Mouse (Mus musculus) midbrain, embryonic 10.5 days (tissue): Measurements from ENCODE around the gene Hist1h2bg. TPM values are rescaled to one million over a fixed set of nuclear protein-coding genes. Genes with fewer than 3 reads are reported as not detected.
A peak's percentile ranks its signal among the peaks of the same experiment; 100 is the strongest.
"Not testable (repeated sequence)": the region's sequence is repeated elsewhere in the genome, so short reads cannot be mapped to it uniquely, and the experiment has no call there.

Source experiments
- DNase-seq: peaks from one replicate; pipeline ENCODE4 v3.0.0-alpha.2; 2017; ENCODE audit warnings: low spot score
- H3K27ac ChIP-seq: fragments of 300-500 bp; sonication (generic); replicated peaks from 2 replicates; pipeline ENCODE4 v1.5.1; 2016; ENCODE audit warnings: mild to moderate bottlenecking
- H3K27me3 ChIP-seq: fragments of 300-500 bp; sonication (generic); 2 replicates; pipeline ENCODE4 v1.6.1; 2016; ENCODE audit warnings: low read depth, mild to moderate bottlenecking; ENCODE audit not compliant: poor library complexity, severe bottlenecking
- H3K36me3 ChIP-seq: fragments of 300-500 bp; sonication (generic); 2 replicates; pipeline ENCODE4 v1.6.1; 2016; ENCODE audit warnings: mild to moderate bottlenecking, moderate library complexity
- H3K4me1 ChIP-seq: fragments of 300-500 bp; sonication (generic); 2 replicates; pipeline ENCODE4 v1.6.1; 2016
- H3K4me3 ChIP-seq: fragments of 300-500 bp; sonication (generic); 2 replicates; pipeline ENCODE4 v1.5.1; 2016; ENCODE audit warnings: mild to moderate bottlenecking, moderate library complexity
- H3K9me3 ChIP-seq: fragments of 300-500 bp; sonication (generic); replicated peaks from 2 replicates; pipeline ENCODE4 v1.6.1; 2016; ENCODE audit warnings: mild to moderate bottlenecking
- WGBS: fragments of 180-500 bp; shearing (Covaris S2); methylation state at CpG from one replicate; pipeline ENCODE4 v1.1.7; 2016; 5-methylcytosine and 5-hydroxymethylcytosine counted together
- polyA plus RNA-seq: library from polyadenylated mRNA; unstranded; fragments of >200 nt; fragmentation: Nextera tagmentation; extraction: Ambion mirVana; gene quantifications from 2 replicates; pipeline ENCODE4 v1.2.1, GENCODE M21; 2016

The Hist1h2bg gene
- polyA plus RNA-seq, 1 experiment from 2014 or later, result 6.4 TPM

- Histone ChIP-seq H3K4me3 (peak overlapping the region; percentile 49), H3K27ac (peak overlapping the region; percentile 94), H3K4me1 (peaks cover 51% of the 10 kb centered on the region)
- WGBS, result 0% methylated on average over 34 of the region's 36 CpGs
- DNase-seq, result peak; percentile 71
- H3K36me3 ChIP-seq, H3K9me3 ChIP-seq, H3K27me3 ChIP-seq: not testable (repeated sequence)
These were observed 14.4 kb downstream of the Hist1h2bg start for GRCm38 (mm10) chr13:23585442-23586098.

GRCm38 (mm10) chr13:23586099-23586939, 15.1 kb downstream of the Hist1h2bg start:
- no peaks in the 10 kb centered on the region for H3K27me3 ChIP-seq
- no peaks in the 10 kb centered on the region for H3K9me3 ChIP-seq
- H3K27ac ChIP-seq, result peak overlapping the region; percentile 94
- peak; percentile 41 for DNase-seq
- 2% methylated on average over 22 of the region's 22 CpGs for WGBS
- H3K4me3 ChIP-seq, result peak overlapping the region; percentile 49
- no peaks in the 10 kb centered on the region for H3K36me3 ChIP-seq
- H3K4me1 ChIP-seq, result peaks cover 44% of the 10 kb centered on the region

- H3K27me3 ChIP-seq, result no peaks in the 10 kb centered on the region
- peak overlapping the region; percentile 49 for H3K4me3 ChIP-seq
- WGBS, result 5% methylated on average over 1 of the region's 1 CpGs
These were observed 15.7 kb downstream of the Hist1h2bg start for GRCm38 (mm10) chr13:23586940-23587225.

GRCm38 (mm10) chr13:23591206-23591605, 20.0 kb downstream of the Hist1h2bg start:
- DNase-seq, result no peak
- Histone ChIP-seq H3K9me3 (no peaks in the 10 kb centered on the region; the same call in 1 of the 2 replicates), H3K36me3 (no peaks in the 10 kb centered on the region), H3K4me3 (no peak overlapping the region), H3K4me1 (peaks cover 9% of the 10 kb centered on the region), H3K27ac (no peak overlapping the region), H3K27me3 (no peaks in the 10 kb centered on the region)
- WGBS, result 97% methylated on average over 7 of the region's 7 CpGs

More at GRCm38 (mm10) chr13:23586940-23587225, 15.7 kb downstream of the Hist1h2bg start:
- H3K27ac ChIP-seq, result peak overlapping the region; percentile 94
- H3K9me3 ChIP-seq, result no peaks in the 10 kb centered on the region; the same call in 1 of the 2 replicates
- peaks cover 42% of the 10 kb centered on the region for H3K4me1 ChIP-seq
- no peaks in the 10 kb centered on the region for H3K36me3 ChIP-seq
- DNase-seq, result no peak

- H3K27ac ChIP-seq, H3K27me3 ChIP-seq, H3K9me3 ChIP-seq, H3K4me1 ChIP-seq, H3K36me3 ChIP-seq, DNase-seq, H3K4me3 ChIP-seq: not testable (repeated sequence)
- 92% methylated on average over 7 of the region's 7 CpGs for WGBS
These were observed 20.7 kb downstream of the Hist1h2bg start for GRCm38 (mm10) chr13:23591886-23592285.

GRCm38 (mm10) chr13:23592614-23593013, 21.4 kb downstream of the Hist1h2bg start:
- Histone ChIP-seq H3K27ac (no peak overlapping the region), H3K27me3 (no peaks in the 10 kb centered on the region), H3K9me3 (no peaks in the 10 kb centered on the region; the same call in 1 of the 2 replicates), H3K4me3 (no peak overlapping the region), H3K4me1 (no peaks in the 10 kb centered on the region), H3K36me3 (no peaks in the 10 kb centered on the region)
- no peak for DNase-seq
- WGBS, result 90% methylated on average over 7 of the region's 7 CpGs

GRCm38 (mm10) chr13:23593051-23593770, 22.0 kb downstream of the Hist1h2bg start:
- no peaks in the 10 kb centered on the region for H3K4me1 ChIP-seq
- H3K27me3 ChIP-seq, result no peaks in the 10 kb centered on the region
- no peaks in the 10 kb centered on the region; the same call in 1 of the 2 replicates for H3K9me3 ChIP-seq
- no peak overlapping the region for H3K4me3 ChIP-seq
- H3K27ac ChIP-seq, result no peak overlapping the region
- no peak for DNase-seq
- WGBS, result 84% methylated on average over 5 of the region's 5 CpGs
- H3K36me3 ChIP-seq, result no peaks in the 10 kb centered on the region

- Histone ChIP-seq H3K36me3 (no peaks in the 10 kb centered on the region), H3K27ac (no peak overlapping the region), H3K4me1 (no peaks in the 10 kb centered on the region), H3K4me3 (no peak overlapping the region), H3K9me3 (no peaks in the 10 kb centered on the region; the same call in 1 of the 2 replicates), H3K27me3 (no peaks in the 10 kb centered on the region)
- 78% methylated on average over 2 of the region's 2 CpGs for WGBS
- no peak for DNase-seq
These were observed 24.0 kb downstream of the Hist1h2bg start for GRCm38 (mm10) chr13:23595185-23595584.

GRCm38 (mm10) chr13:23595622-23596372, 24.6 kb downstream of the Hist1h2bg start:
- H3K4me1 ChIP-seq, result no peaks in the 10 kb centered on the region
- H3K27ac ChIP-seq, result no peak overlapping the region
- no peak overlapping the region for H3K4me3 ChIP-seq
- WGBS, result 89% methylated on average over 7 of the region's 7 CpGs
- no peak for DNase-seq
- no peaks in the 10 kb centered on the region for H3K27me3 ChIP-seq
- no peaks in the 10 kb centered on the region for H3K36me3 ChIP-seq
- H3K9me3 ChIP-seq, result no peaks in the 10 kb centered on the region; the same call in 1 of the 2 replicates

GRCm38 (mm10) chr13:23597957-23598356, 26.8 kb downstream of the Hist1h2bg start:
- H3K27me3 ChIP-seq, result no peaks in the 10 kb centered on the region
- H3K9me3 ChIP-seq, result no peaks in the 10 kb centered on the region
- H3K4me3 ChIP-seq, result no peak overlapping the region
- H3K36me3 ChIP-seq, result no peaks in the 10 kb centered on the region
- peak; percentile 74 for DNase-seq
- H3K27ac ChIP-seq, result no peak overlapping the region
- 9% methylated on average over 9 of the region's 9 CpGs for WGBS
- H3K4me1 ChIP-seq, result no peaks in the 10 kb centered on the region

GRCm38 (mm10) chr13:23603182-23603699, 32.0 kb downstream of the Hist1h2bg start:
- no peaks in the 10 kb centered on the region for H3K4me1 ChIP-seq
- H3K27ac ChIP-seq, result no peak overlapping the region
- WGBS, result 89% methylated on average over 7 of the region's 7 CpGs
- H3K27me3 ChIP-seq, result no peaks in the 10 kb centered on the region
- DNase-seq, result no peak
- H3K36me3 ChIP-seq, result no peaks in the 10 kb centered on the region
- H3K4me3 ChIP-seq, result no peak overlapping the region
- no peaks in the 10 kb centered on the region for H3K9me3 ChIP-seq

GRCm38 (mm10) chr13:23604452-23604851, 33.3 kb downstream of the Hist1h2bg start:
- Histone ChIP-seq H3K27ac (no peak overlapping the region), H3K27me3 (no peaks in the 10 kb centered on the region), H3K4me1 (no peaks in the 10 kb centered on the region), H3K36me3 (no peaks in the 10 kb centered on the region), H3K4me3 (no peak overlapping the region), H3K9me3 (no peaks in the 10 kb centered on the region)
- DNase-seq, result no peak
- 96% methylated on average over 3 of the region's 3 CpGs for WGBS
